Mouse (Mus musculus) embryo, embryonic 11 days (tissue): ENCODE measurements at regions not wholly inside any gene's neighbourhood (a gene's known extent, or its start where the extent isn't known, plus 50 kb on each side); places are given as distances from the start of the nearest gene placed in this dataset.

ENCODE experiments used
- DNase-seq: peaks from one replicate; pipeline ENCODE4 v3.0.0-alpha.2; 2015

DNA sequence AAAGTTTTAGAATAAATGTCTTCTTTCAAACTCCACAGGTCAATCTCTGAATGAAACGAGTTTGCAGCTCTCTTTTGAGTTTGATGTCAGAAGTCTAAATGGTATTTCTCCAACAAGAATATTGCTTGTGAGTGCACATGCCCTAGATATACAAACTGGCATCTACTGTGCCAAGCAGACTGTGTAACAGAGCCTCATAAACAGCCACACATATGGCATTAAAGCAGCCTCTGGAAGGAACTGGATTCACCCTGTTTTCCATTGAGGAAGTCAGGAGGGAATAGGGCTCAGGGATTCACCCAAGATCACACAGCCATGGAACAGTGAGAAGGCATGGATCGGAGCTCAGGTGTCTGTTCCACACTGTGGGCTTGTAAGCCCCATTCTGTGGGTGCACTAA, 149.2 kb upstream of the Kdm8 start:
- no peak for DNase-seq

DNA sequence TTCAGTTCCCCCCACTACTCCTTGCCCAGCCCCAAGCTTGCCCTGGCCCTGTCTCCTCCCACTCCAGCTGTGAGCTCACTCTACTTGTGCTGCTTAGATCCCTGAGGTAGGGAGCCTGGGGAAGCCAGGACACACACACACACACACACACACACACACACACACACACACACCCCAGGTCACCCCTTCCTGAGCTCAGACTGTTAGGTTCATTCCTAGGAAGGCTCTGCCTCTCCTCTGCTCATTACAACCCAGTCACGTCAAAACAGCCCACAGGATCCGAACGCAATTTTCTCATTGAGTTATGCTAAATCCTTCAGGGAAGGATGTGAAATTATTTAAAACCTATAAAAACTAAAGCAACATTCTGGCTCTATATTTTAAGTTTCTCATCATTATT, 136.0 kb upstream of the Kdm8 start:
- DNase-seq: no peak

DNA sequence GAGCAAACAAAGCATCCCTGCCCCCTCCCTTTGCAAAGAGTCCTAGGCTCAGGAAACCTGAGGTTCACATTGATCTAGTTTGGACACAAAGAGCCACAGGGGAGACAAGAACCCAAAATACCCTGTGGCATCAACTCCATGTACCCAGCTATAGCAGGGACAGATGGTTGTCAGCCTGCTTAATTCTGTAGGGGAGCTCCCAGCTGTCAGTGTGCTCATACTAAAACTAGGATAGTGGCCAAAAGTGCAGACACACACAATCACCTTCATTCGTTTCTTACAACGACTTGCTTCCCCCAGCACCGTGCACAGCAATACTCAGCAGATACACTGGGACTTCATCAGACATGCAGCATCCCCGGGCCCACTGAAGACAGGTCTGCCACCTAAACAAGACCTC, 133.5 kb upstream of the Kdm8 start:
- no peak for DNase-seq

DNA sequence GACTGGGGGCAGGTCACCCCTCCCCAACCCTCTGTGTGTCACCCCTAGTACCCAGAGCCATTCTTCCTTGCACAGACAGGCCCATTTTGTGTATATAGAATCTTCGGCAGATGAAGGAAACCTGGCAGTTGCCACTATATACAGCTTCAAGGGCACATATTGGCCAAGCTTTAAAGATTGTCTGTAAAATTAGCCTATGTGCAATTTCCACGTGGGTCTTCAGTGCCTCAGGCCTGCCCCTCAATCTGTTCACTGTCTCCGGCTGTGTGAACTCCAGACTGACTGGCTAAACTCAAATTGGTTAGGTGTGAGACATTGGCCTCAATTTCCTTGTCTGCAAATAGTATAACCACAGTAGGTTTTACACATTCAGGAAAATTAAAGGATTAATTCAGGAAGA, 130.9 kb upstream of the Kdm8 start:
- DNase-seq: no peak

DNA sequence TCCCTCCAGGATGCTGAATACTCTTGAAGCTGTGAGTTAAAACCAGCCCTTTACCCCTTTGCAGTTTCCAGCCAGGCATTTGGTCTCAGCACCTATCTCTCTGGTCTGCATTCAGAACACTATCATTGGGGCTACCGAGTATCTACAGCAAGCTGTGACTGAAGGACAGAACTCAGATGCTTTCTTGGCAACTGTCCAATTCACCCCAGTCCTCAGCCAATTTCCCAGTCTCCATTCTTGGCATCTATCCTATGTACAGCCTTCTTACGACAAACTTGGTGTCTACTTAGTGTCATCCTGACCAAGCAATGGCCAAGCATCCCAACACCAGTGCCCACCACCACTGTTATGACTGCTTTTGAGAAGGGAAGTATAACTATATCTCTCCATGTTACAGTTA, 109.7 kb upstream of the Kdm8 start:
- no peak for DNase-seq

DNA sequence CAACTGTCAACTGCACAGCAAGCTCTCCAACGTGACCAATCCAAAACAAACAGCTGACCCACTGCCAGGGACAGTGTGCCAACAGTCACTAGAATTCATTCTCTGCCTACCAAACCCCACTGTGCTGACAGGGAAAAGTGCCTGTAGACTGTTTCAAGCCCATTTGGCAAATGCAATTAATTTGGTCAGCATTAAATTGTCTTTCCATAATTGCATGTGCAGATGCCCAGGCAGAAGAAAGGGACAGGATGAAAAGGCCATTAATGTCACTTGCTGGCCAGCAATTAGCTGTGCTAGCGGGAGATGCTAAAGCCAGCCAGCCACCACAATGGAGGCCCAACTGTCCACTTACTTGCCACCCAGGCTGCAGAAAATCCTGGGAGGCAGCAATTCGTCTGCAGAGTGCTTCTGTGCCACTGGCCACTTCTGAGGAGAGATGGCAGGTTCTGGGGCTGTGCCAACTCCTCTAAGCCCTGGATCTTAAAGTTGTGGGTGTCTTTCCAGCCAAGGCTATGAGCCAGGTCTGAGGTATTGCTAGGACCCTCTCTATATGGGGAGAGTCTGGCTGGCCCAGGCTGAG, 108.8 kb upstream of the Kdm8 start:
- DNase-seq: no peak

DNA sequence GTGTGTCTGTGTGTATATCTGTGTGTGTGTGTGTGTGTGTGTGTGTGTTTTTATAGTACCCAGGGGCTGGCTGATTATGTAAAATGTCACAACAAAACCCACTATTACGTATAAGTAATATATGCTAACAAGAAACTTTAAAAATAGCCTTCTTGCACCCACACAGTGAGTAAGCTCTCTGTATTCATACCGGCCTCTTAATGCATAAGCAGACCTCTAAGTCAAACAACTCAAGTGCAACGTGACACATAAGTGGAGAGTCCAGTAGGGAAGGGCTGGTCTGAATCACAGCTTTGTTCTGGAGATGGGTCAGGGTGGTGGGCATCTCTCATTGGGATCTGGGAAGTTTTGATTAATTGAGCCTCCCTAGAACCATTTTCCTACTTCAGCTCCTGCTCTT, 107.7 kb upstream of the Kdm8 start:
- DNase-seq: no peak

DNA sequence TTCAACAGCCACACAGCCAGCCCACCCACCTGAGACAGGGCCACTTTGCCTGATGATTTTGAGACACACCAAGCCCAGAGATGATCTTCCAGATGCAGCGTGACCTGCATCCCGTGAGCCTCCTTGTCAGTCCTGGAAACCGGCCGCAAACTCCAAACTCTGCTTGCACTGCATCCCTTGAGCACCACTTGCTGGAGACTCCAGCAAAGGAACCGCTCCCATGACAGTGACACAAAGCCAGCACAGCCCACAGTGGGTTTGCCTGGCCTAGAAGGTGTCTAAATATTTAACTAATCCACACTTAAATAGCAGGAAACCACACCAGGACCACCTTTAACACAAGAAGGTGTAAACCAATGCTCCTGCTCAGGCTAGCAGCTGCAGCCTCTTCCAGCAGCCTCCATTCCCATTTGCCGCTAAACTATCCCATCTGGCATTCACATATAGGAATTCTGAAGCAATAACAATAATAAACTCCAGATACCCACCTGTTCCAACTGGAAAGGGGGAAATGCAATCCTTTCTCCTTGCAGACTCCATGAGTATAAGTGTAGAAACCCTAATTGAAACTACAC, 106.2 kb upstream of the Kdm8 start:
- peak; percentile 25 for DNase-seq

DNA sequence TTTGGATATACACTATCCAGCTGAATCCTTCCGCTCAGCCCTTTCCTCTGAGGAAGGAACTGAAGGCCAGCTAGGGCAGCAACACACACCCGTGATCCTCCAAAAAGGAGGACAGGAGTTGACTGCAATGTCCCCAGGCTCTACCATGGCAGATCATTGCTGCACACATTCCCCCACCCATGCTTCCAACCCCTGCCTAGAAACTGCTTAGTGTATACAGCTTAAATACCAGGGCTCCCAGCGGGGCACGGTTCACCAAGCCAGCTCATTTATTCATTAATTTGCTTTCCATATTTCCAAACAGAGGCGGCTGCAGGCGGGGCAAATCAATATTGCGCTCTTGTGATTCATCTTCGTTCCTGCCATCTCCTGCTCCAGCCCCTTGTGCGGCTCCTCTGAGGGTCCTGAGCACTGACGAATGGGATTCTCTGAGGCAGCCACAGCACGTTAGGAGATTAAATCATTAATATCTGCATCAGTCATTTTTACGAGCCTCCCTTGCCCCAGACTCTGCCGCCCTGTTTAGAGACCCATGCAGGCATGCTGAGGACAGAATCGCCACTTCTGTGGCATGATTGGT, 104.1 kb upstream of the Kdm8 start:
- peak; percentile 7 for DNase-seq

DNA sequence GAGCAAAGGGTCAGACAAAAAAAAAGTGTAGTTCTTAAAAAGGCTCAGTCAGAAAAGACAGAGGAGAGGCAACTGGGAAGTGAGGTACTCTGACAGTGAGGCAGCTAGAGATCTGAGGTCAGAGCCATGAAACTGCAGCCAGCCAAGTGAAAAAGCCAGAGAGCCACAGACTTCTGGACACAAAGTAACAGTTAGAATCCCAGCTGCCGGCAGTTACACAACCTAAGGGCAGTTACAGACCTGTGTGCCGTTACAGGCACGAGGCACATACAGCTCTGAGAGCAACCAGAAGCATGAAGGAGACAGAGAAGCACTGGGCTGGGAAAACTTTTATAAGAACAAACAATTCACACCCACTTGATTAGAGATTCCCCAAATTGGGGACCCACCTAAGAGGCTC, 94.9 kb upstream of the Kdm8 start:
- no peak for DNase-seq

DNA sequence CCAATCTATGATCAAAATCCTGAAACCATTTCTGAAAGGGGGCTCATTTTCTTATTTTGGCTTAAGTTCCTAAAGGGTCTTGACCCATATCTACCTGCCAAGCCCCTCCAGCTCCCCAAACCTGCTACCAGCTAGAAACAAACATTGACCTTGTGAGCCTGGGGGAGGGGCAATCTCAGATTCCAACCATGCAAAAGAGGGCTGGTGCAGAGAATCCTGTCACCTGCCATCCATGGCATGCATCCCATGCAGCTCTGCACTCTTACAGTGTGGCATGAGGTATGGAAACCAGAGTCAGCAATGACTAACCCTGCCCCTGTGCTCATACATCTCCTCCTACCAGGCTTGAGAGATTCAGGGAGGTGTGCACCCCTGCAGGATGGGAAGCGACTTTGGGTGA, 90.3 kb upstream of the Kdm8 start:
- DNase-seq: no peak

DNA sequence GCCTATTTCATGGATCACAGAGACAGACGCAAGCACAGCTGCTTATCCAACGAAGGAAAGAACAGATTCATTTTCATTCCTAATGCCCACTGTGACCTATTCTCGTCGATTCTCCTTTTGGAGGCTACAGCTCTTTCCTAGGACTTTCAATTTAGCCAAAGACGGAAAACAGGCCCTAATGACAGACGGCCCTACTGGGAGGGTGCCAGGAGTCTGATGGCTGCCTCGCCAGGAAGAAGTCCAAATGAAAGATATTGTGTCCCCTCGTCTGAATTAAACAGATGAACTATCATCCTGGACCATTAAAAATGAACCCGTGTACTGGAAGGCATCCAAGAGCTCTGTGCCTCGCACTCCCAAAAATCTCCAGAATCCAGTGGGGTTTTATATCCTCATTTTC, 89.5 kb upstream of the Kdm8 start:
- no peak for DNase-seq

DNA sequence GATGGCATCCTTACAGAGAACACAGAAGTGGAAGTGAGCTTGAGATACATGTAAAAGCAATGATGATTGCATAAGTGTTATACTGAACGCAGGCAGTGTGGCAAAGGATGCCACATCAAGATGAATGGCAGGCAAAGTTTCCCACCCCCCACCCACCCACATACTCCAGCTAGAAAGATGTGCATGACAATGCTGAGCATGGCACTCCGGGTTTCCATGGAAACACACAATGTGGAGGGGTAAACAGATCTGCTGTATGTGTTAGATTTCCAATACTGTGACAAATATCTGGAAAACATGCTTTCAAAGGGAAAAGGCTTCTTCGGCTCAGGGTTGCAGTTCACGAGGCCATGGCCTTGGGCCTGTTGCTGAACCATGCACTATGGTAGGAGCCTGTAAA, 86.5 kb upstream of the Kdm8 start:
- DNase-seq: peak; percentile 3

DNA sequence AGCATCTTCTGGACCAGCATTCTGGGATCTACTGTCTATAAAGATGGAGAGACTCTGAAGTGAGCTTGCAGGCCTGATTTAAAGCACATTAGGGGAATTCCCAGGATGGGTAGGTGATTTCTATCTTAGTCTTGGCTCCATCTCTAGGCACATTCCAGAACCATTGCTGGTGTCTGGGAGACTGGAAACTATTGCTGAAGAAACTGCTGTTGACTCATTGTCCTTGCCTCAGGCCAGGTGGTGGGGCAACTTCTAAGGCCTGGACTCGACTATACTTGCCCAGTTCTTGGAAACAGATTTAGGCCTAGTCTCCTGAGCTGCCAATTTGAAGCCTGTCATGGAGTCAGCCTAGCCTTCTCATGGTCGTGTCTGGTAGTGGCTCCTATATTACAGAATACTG, 61.5 kb upstream of the Kdm8 start:
- no peak for DNase-seq

DNA sequence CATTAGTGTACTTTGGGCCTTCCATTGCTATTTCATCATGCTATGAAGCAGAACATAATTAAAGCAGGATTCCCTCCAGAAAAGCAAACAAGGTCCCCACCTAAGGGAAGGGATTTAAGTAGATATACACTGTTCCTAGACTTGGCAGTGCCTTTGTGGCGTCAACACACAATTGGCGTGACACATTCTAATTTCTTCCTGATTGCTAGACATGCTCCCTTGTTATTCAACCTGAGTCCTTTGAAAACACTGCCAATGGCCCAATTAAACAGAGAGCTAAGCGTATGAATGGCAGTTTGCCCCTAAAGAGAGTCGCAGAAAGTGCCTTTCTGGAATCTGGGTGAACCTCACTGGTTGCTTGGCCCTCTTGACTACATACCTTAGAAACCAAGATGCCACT, 60.3 kb upstream of the Kdm8 start:
- DNase-seq: no peak

DNA sequence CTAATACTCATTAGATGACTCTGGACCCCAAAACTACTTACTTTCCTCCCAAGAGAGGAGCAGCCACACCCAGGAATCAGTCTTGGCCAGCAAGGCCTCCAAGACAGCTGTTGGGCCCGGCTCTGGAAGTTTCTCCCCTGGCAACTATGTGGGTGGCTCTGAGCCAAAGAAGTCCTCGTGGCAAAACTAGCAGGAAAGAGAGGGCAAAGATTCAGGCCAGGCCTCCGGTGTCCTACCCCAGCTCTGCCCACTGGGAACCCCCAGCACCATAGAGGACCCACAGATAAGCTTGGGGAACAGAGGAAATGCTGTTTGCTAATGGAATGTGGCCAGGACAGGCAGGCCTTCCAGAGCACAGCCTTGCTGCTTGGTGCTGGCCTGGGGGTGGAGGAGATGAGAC, 51.9 kb upstream of the Kdm8 start:
- DNase-seq: peak; percentile 14

DNA sequence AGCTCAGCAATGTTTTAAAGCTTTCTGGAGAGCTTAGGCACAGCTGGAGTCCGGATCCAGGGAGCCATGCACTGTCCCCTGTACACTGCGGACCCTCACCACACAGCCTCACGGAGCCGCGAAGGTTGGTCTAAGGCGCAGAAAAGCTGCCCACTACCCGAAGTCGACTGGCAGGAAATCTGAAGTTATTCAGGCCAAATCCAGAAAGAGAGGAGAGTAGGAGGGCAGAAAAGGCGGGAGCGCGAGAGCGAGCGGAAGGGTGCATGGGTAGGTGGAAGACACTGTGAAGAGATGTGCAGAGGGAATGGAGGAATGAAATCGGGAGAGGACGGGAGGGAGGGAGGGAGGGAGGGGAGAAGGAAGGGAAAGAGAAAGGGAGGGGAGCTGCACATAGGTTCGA, 51.2 kb upstream of the Kdm8 start:
- peak; percentile 47 for DNase-seq

DNA sequence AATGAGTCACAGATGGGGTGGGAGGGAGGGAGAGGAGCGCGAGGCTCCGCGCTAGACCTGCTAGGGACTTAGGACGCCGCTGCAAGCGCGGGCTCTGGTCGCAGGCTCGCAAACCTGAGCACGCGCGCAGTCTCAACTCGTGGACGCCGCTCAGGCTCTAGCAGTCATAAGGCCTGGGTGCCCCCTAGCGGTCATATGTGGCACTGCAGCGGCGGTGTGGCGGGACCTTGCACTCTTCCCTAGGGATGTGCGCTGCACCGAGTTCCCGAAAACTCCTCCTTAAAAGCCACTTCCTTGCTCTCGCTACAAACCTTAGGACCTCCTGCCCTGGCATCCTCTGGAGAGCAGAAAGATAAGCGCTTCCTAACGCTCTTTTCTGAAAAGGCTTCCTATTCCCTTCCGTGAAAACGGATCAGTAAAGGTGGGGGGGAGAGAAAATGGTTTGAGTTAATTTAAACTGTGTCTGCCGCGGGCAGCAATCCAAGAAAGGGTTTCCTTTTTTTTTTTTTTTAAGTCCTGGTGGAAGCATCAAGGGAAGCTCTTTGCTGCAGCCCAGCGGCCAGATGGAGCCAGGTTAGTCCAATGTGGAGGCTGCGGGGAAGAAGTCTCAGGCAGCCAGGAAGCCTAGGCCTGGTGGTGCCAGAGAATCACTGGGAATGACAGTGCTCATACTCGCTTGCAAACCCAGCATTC, 50.7 kb upstream of the Kdm8 start:
- peak; percentile 97 for DNase-seq
